Mouse (Mus musculus) brain, embryonic 14.5 days (tissue): ENCODE results near the gene Ext2.

Source experiments
- CTCF ChIP-seq: fragments of 200-500 bp; IDR thresholded peaks from 2 replicates; pipeline ENCODE4 v1.5.1; 2012; ENCODE audit warnings: inconsistent platforms, mild to moderate bottlenecking, moderate library complexity, borderline replicate concordance; ENCODE audit not compliant: insufficient read depth, insufficient read length; ENCODE audit errors: extremely low read depth
- POLR2A ChIP-seq: fragments of 200-500 bp; IDR thresholded peaks from 2 replicates; pipeline ENCODE4 v1.6.1; 2012; ENCODE audit warnings: mild to moderate bottlenecking, inconsistent platforms, borderline replicate concordance; ENCODE audit not compliant: poor library complexity, insufficient read depth, insufficient read length, severe bottlenecking; ENCODE audit errors: extremely low read depth

DNA sequence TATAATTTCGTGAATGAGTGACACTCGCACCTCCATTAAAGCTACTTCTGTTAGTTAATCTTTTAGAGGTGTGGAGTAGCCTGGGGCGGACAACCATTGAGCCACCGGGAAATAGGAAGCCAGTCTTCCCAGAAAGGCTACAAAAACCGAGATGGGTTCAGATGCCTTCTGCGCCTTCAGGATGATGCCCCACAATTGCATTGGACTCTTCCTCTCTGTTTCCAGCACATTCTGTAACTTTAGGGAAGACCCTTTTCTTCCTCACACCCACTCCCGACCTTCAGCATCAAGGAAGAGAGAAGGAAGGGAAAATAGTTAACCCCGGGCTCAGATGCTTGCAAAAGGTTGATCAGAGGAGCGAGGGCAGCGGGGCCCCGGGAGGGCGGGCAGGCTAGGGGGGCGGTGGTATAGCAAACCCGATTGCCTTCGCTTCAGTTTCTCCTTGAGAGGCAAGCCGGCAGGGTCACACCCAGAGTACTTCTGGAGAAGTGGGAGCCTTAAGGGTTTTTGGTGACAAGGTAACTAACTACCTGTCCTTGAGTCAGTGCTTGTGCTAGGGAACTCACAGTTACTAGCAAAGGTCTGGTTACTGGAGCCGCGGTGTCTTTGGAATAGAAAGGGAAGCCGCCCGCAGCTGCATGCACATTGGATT lies 174.3 kb downstream of the Ext2 start:
- no peak for TF ChIP-seq POLR2A
- TF ChIP-seq CTCF = no peak
